Mouse (Mus musculus) kidney, adult 2 months (tissue): ENCODE data around the gene Tbca.

Experiments used
- CTCF ChIP-seq: fragments of 200-500 bp; conservative IDR thresholded peaks from 2 replicates; pipeline ENCODE4 v1.5.1; 2011; ENCODE audit warnings: low read depth, mild to moderate bottlenecking, control low read depth, low read length, moderate library complexity, mixed read lengths; ENCODE audit not compliant: insufficient read depth, insufficient read length
- POLR2A ChIP-seq: fragments of 200-500 bp; IDR thresholded peaks from one replicate; pipeline ENCODE4 v1.6.1; 2011; ENCODE audit warnings: low read depth, low read length, control low read depth

GRCm38 (mm10) chr13:94788771-94789649, at the start of gene Tbca:
- TF ChIP-seq CTCF, result no peak
- peak; percentile 84 for TF ChIP-seq POLR2A
